Mouse (Mus musculus): ENCODE data around the gene Gm45713. TPM values are rescaled to one million over a fixed set of nuclear protein-coding genes. Genes with fewer than 3 reads are reported as not detected.
"Not testable (repeated sequence)": the region's sequence is repeated elsewhere in the genome, so short reads cannot be mapped to it uniquely, and the experiment has no call there.

Gene Gm45713
- polyA plus RNA-seq, 1 experiment from 2014 or later, result 0.42 TPM

DNA sequence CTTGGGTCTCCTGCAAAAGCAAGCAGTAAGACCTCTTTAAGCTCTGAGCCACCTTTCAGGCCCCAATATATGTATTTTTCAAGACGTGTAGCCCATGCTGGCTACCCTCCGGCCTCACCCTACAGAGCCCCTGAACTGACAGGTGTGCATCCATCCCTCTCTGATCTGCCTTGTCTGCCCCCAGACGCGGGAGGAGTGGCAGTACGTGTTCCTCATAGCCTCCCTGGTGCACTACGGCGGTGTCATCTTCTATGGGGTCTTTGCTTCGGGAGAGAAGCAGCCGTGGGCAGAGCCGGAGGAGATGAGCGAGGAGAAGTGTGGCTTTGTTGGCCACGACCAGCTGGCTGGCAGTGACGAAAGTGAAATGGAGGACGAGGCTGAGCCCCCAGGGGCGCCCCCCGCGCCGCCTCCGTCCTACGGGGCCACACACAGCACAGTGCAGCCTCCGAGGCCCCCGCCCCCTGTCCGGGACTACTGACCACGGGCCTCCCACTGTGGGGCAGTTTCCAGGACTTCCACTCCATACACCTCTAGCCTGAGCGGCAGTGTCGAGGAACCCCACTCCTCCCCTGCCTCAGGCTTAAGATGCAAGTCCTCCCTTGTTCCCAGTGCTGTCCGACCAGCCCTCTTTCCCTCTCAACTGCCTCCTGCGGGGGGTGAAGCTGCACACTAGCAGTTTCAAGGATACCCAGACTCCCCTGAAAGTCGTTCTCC is 38.7 kb upstream of the Gm45713 start:
- 0 out of 2 replicates have a peak, but pooled peaks cover 3% of the 10 kb centered on the region for H3K9me3 ChIP-seq
- no peak overlapping the region for H3K27ac ChIP-seq
- H3K9ac ChIP-seq, result no peak overlapping the region
- no peak overlapping the region; the same call in 1 of the 2 replicates for H3K4me3 ChIP-seq (replicated peaks)
- H3K4me2 ChIP-seq, result peak overlapping the region; percentile 11; the same call in 1 of the 2 replicates
- peaks cover 76% of the 10 kb centered on the region for H3K27me3 ChIP-seq (replicated peaks)
- H3K4me1 ChIP-seq, result peaks cover 6% of the 10 kb centered on the region
- 5% methylated on average over 25 of the region's 29 CpGs for WGBS
- no peaks in the 10 kb centered on the region for H3K36me3 ChIP-seq
- ATAC-seq (ENCODE audit: insufficient read depth, low FRiP score, low read depth), result no peak

DNA sequence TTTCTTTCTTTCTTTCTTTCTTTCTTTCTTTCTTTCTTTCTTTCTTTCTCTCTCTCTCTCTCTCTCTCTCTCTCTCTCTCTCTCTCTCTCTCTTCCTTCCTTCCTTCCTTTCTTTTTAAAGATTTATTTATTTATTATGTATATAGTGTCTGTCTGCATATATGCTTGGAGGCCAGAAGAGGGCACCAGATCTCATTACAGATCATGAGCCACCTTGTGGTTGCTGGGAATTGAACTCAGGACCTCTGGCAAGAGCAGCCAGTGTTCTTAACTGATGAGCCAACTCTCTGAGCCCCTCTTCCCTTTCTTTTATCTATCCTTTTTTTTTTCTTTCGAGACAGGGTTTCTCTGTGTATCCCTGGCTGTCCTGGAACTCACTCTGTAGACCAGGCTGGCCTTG is 37.7 kb upstream of the Gm45713 start:
- H3K4me3 ChIP-seq (replicated peaks); H3K9me3 ChIP-seq; H3K9ac ChIP-seq; H3K4me2 ChIP-seq; ATAC-seq (ENCODE audit: insufficient read depth, low FRiP score, low read depth); H3K4me1 ChIP-seq; H3K27ac ChIP-seq; H3K36me3 ChIP-seq: not testable (repeated sequence)
- 67% methylated on average over 1 of the region's 1 CpGs for WGBS
- peaks cover 76% of the 10 kb centered on the region for H3K27me3 ChIP-seq (replicated peaks)

DNA sequence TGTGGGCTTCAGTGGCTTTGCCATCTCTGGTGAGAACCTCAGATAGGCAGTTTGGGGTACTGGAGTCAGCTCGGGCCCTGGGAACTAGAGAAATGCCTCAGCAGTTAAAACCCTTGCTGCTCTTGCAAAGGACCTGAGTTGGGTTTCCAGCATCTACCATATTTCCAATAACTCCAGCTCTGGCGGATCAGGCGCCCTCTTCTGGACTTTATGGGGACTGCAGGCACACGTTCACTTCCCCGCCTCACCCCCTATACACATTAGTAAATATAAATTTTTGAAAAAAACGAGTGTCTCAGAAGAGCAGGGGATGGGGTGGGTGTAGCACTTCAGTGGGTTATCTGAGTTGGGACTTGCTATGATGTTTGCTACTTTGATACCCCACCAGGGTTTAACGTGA is 36.9 kb upstream of the Gm45713 start:
- no peak for ATAC-seq (ENCODE audit: insufficient read depth, low FRiP score, low read depth)
- H3K27me3 ChIP-seq (replicated peaks), result peaks cover 76% of the 10 kb centered on the region
- no peaks in the 10 kb centered on the region for H3K36me3 ChIP-seq
- WGBS, result 59% methylated on average over 7 of the region's 7 CpGs
- H3K9me3 ChIP-seq, result 0 out of 2 replicates have a peak, but pooled peaks cover 5% of the 10 kb centered on the region
- H3K9ac ChIP-seq, result no peak overlapping the region
- H3K4me1 ChIP-seq, result peaks cover 6% of the 10 kb centered on the region
- H3K4me3 ChIP-seq (replicated peaks), result no peak overlapping the region
- H3K27ac ChIP-seq, result no peak overlapping the region
- no peak overlapping the region for H3K4me2 ChIP-seq

DNA sequence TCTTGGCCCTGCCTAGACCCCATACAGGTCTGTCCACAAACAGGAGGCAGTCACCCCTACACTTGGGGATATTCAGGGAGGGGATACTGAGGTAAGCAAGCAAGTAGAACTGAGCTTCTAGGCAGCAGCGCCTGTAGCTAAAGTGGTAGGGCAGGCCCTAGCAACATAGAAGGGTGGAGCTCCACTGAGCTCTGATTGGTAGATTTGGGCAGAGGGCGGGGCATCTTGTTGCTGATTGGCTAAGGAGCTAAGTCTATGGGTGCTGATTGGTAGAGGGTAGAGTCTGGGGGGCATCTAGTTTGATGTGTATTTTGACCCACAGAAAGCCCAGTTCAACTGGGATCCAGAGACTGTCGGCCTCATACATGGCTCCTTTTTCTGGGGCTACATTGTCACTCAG is 33.5 kb upstream of the Gm45713 start:
- H3K27ac ChIP-seq, result no peak overlapping the region
- no peak overlapping the region for H3K4me2 ChIP-seq
- H3K4me3 ChIP-seq (replicated peaks), result no peak overlapping the region
- no peak overlapping the region for H3K9ac ChIP-seq
- no peak for ATAC-seq (ENCODE audit: insufficient read depth, low FRiP score, low read depth)
- H3K36me3 ChIP-seq, result no peaks in the 10 kb centered on the region
- WGBS, result 84% methylated on average over 3 of the region's 3 CpGs
- no peaks in the 10 kb centered on the region for H3K4me1 ChIP-seq
- H3K27me3 ChIP-seq (replicated peaks), result peaks cover 74% of the 10 kb centered on the region
- H3K9me3 ChIP-seq, result 0 out of 2 replicates have a peak, but pooled peaks cover 5% of the 10 kb centered on the region

DNA sequence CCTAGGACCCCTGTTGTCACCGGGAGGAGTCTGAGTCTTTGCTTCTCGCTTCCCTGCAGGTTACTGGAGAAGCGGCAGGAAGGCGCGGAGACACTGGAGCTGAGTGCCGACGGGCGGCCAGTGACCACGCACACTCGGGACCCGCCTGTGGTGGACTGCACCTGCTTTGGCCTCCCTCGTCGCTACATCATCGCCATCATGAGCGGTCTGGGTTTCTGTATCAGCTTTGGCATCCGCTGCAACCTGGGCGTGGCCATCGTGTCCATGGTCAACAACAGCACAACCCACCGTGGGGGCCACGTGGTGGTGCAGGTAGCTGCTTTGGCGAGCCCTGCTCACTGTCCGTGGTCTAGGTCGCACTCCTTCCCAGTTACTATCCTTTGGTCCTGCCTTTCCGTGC is 32.6 kb upstream of the Gm45713 start:
- peaks cover 7% of the 10 kb centered on the region for H3K4me1 ChIP-seq
- H3K4me3 ChIP-seq (replicated peaks), result no peak overlapping the region
- H3K36me3 ChIP-seq, result no peaks in the 10 kb centered on the region
- 0 out of 2 replicates have a peak, but pooled peaks cover 5% of the 10 kb centered on the region for H3K9me3 ChIP-seq
- no peak overlapping the region for H3K9ac ChIP-seq
- no peak overlapping the region for H3K4me2 ChIP-seq
- ATAC-seq (ENCODE audit: insufficient read depth, low FRiP score, low read depth), result no peak
- H3K27me3 ChIP-seq (replicated peaks), result peaks cover 76% of the 10 kb centered on the region
- H3K27ac ChIP-seq, result no peak overlapping the region
- 5% methylated on average over 24 of the region's 24 CpGs for WGBS

DNA sequence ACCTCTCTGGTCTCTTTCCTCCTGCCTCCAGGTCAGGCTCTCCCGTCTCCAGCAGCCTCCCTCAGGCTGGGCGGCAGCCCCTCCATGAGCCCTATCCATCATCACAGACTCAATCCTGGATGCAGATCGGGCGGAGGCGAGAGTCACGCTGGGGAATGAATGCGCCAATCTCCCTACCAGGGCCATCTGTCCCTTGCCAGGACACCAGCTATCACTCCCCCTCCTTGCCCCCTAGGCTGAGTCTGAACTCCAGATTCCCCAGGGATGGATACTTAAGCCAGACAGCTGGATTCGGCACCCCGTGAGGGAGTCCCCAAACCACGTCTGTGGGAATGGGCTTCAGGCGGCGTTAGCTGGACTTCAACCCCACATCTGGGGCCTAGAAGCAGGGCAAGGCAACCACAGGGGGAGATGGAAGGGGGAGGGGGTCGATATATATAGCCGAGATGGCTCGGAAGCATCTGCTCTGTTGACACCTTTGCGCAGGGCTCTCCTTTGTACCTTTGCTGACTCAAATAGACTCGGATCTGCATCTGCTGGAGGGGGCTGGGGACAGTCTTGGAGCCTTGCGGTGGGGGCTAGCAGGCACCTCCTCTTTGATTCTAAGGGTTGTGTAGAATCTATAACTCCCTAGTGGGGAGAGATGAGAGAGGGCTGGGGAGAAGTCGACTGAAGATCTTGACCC is 31.9 kb upstream of the Gm45713 start:
- Histone ChIP-seq H3K4me3 (replicated peaks) (no peak overlapping the region), H3K9ac (no peak overlapping the region), H3K27ac (no peak overlapping the region), H3K4me1 (peaks cover 9% of the 10 kb centered on the region), H3K36me3 (no peaks in the 10 kb centered on the region), H3K4me2 (no peak overlapping the region), H3K27me3 (replicated peaks) (peaks cover 79% of the 10 kb centered on the region), H3K9me3 (0 out of 2 replicates have a peak, but pooled peaks cover 5% of the 10 kb centered on the region)
- no peak for ATAC-seq (ENCODE audit: insufficient read depth, low FRiP score, low read depth)
- 3% methylated on average over 19 of the region's 19 CpGs for whole genome bisulfite sequencing

DNA sequence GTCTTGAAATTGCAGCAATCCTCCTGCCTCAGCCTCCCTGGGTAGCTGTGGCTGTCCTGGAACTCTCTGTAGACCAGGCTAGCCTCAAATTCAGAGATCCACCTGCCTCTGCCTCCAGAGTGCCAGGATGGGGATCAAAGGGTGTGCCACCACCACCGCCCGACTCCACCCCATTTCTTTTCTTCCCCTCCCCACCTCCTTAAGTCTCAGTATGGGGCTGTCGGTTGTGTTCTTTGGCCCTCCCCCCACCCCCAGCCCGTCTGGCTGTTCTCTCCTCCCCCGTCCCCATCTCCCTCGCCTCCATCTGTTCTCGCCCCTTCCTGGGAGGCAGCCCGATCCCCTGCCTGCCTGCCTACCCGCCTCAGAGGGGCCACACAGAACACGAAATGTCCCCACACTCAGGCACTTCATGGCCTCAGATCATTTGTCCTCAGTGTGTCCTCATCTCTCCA is 30.9 kb upstream of the Gm45713 start:
- peaks cover 82% of the 10 kb centered on the region for H3K27me3 ChIP-seq (replicated peaks)
- H3K9me3 ChIP-seq, result 0 out of 2 replicates have a peak, but pooled peaks cover 5% of the 10 kb centered on the region
- WGBS, result 23% methylated on average over 10 of the region's 10 CpGs
- no peak overlapping the region for H3K4me2 ChIP-seq
- ATAC-seq (ENCODE audit: insufficient read depth, low FRiP score, low read depth), result no peak
- peaks cover 15% of the 10 kb centered on the region for H3K4me1 ChIP-seq
- H3K27ac ChIP-seq, result no peak overlapping the region
- no peak overlapping the region for H3K9ac ChIP-seq
- no peaks in the 10 kb centered on the region for H3K36me3 ChIP-seq
- H3K4me3 ChIP-seq (replicated peaks), result no peak overlapping the region

DNA sequence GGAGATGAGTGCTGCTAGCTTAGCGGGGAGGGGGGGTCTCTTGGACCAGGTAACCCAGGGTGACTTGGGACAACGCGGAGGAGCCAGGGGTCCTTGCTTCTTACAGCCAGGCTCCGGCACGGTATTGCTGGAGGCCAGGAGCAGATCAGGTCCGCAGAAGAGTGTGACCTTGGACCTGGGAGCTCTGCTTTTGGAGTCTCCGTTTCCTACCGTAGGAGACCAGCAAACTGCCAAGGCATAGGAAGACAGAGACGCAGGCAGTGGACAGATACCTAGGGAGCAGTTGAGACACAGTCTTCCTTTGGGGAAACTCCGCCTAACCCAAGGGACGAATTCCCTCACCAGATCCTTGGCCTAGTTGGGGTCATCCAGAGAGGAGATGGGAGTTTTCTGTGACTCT is 29.7 kb upstream of the Gm45713 start:
- Histone ChIP-seq H3K27ac (no peak overlapping the region), H3K27me3 (replicated peaks) (peaks cover 77% of the 10 kb centered on the region), H3K4me3 (replicated peaks) (no peak overlapping the region), H3K9ac (no peak overlapping the region), H3K4me1 (peaks cover 15% of the 10 kb centered on the region), H3K36me3 (peaks cover 4% of the 10 kb centered on the region; the same call in 1 of the 2 replicates), H3K9me3 (0 out of 2 replicates have a peak, but pooled peaks cover 5% of the 10 kb centered on the region), H3K4me2 (no peak overlapping the region)
- 46% methylated on average over 11 of the region's 11 CpGs for WGBS
- ATAC-seq (ENCODE audit: insufficient read depth, low FRiP score, low read depth), result no peak

DNA sequence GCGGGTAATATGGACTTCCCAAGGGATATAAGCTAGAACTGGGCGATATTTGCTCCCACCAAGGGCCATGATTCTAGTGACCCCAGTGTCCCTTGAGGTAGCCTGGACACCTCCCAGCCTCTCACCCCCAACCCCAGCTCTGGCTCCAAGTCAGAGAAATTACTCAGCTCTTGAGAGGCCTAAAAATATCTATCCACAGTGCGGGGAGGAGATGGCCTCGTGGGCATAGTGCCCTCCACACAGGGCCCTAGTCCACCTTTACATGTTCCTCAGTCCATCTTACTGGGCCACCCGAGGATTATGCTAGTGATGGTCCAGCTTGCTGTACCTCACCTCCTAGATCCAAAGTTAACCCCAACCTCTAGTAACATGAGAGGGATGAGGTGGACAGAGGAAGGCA is 28.8 kb upstream of the Gm45713 start:
- no peak overlapping the region for H3K4me2 ChIP-seq
- no peak overlapping the region for H3K27ac ChIP-seq
- peaks cover 15% of the 10 kb centered on the region for H3K4me1 ChIP-seq
- 62% methylated on average over 5 of the region's 5 CpGs for WGBS
- H3K36me3 ChIP-seq, result peaks cover 5% of the 10 kb centered on the region; the same call in 1 of the 2 replicates
- ATAC-seq (ENCODE audit: insufficient read depth, low FRiP score, low read depth), result no peak
- H3K9me3 ChIP-seq, result 0 out of 2 replicates have a peak, but pooled peaks cover 3% of the 10 kb centered on the region
- H3K27me3 ChIP-seq (replicated peaks), result peaks cover 72% of the 10 kb centered on the region
- H3K9ac ChIP-seq, result no peak overlapping the region
- H3K4me3 ChIP-seq (replicated peaks), result no peak overlapping the region

DNA sequence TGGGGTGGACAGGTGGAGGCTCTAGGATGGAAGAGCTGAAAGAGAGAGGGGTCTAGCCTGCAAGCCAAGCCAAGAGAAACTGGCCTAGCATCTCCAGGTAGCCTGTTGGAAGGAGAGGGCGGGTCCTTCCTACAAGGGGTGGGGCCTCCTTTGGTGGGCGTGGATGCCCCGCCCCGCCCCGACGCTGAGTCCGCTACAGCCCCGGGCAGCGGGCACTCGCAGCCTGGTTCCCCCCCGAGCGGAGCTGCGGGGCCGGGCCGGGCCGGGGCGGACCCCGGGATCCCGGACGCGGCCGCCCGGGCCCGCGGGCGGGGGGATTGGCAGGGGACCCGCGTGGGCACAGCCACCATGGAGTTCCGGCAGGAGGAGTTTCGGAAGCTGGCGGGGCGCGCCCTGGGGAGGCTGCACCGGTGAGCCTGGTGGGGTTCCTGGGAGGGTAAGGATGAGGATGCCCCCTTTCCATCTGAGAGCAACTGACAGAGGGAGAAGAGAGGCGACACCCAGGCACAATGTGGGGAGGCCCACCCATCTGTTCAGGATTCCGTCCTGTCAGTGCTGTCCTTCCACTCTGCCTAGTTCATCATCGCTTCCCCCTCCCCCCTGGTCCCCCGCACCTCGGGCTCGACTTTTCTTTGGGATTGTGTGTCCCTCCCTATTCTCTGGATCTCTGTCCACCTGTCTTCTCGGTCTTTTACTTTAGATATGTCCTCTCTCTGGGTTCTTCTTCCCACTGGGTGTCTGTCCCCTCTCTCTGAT is 27.9 kb upstream of the Gm45713 start, which contains the start of gene Slc17a7:
TSS of gene Slc17a7 (plus strand) at position 215 of the 756 bp plus-strand sequence.
- peak within 1 kb of the TSS; percentile 80 for H3K4me2 ChIP-seq
- H3K27ac ChIP-seq, result no peak within 1 kb of the TSS
- peaks cover 5% of the 10 kb centered on the region; the same call in 1 of the 2 replicates for H3K36me3 ChIP-seq
- H3K9ac ChIP-seq, result no peak within 1 kb of the TSS
- 2% methylated on average over 37 of the region's 41 CpGs for WGBS
- H3K9me3 ChIP-seq, result no peaks in the 10 kb centered on the region
- peaks cover 15% of the 10 kb centered on the region for H3K4me1 ChIP-seq
- peak within 1 kb of the TSS; percentile 46 for H3K4me3 ChIP-seq (replicated peaks)
- ATAC-seq (ENCODE audit: insufficient read depth, low FRiP score, low read depth), result no peak
- H3K27me3 ChIP-seq (replicated peaks), result peaks cover 63% of the 10 kb centered on the region

DNA sequence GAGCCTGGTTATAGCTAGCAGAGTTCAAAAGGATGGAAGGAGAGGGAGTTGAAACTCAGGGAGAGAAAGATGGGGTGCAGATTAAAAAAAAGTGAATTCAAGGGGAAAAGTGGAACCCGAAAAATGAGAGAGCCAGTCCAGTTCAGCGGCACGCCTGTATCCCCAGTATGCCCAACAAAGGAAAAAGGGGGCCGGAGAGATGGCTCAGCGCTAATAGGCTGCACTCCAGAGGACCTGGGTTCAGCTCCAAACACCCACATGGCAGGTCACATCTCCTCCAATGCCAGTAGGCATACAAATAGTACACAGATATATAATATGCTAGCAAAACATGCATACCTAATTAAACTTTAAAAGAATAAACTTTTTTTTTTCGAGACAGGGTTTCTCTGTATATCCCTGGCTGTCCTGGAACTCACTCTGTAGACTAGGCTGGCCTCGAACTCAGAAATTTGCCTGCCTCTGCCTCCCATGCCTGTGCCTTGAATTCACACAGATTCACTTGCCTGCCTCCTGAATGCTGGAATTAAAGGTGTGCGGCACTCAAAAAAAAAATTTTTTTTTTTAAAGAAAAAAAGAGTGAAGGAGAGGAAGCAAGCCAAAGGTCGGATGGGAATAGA is 27.1 kb upstream of the Gm45713 start:
- ATAC-seq (ENCODE audit: insufficient read depth, low FRiP score, low read depth), result no peak
- no peaks in the 10 kb centered on the region for H3K9me3 ChIP-seq
- WGBS, result 72% methylated on average over 9 of the region's 9 CpGs
- H3K27ac ChIP-seq, result no peak overlapping the region
- H3K4me3 ChIP-seq (replicated peaks), result no peak overlapping the region
- peaks cover 15% of the 10 kb centered on the region for H3K4me1 ChIP-seq
- H3K36me3 ChIP-seq, result peaks cover 6% of the 10 kb centered on the region; the same call in 1 of the 2 replicates
- H3K27me3 ChIP-seq (replicated peaks), result peaks cover 55% of the 10 kb centered on the region
- no peak overlapping the region for H3K9ac ChIP-seq
- H3K4me2 ChIP-seq, result no peak overlapping the region
